Mouse (Mus musculus) c-Kit-positive CD71-positive TER-119-positive erythroid progenitor cells, embryonic 14.5 days (primary cell): Measurements from ENCODE around the gene Scg5.

ENCODE experiments used
- DNase-seq: peaks from one replicate; pipeline ENCODE4 v3.0.0-alpha.2; 2013; ENCODE audit warnings: low spot score

The Scg5 gene

DNA sequence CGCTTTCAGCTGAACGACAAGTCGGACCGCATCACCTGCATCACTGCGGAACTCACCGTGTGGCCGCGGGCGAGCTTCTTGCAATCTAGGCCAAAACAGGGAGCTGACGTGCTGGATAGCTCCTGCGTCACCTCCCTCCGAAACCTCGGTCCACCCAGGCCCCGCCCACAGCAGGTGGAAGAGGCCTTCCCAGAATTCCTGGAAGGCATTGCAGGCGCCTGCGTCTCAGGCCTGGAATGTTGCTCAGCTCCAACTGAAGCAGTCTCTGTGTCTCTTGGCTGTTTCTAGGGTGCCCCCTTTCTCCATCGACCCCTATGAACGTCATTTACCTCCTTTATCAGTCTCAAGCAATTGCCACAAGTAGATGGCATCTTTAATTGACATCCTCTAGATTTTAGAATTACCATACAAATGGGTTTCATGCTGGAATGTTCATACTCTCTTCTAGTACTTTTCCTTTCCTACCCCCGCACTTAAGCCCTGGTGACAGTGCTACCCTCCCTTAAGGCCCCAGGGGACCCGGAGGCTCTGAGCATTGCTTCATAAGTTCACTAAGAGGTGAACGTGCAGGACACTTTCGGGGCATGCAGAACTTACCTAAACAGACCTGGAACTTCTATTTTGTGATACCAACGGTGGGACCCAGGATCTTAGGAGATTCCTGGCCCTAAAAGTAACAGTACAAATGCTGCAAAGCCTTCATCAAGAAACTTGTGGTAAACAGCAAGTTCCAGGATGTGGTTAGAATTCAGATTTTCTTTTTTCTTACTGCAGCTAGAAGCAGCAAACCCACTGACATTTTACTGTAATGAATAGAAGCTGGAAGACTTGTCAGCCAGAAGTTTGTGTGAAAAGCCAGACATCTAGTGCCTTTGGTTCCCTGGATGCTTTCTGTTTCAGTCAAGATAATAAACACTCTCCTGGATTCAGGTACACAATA is at the start of gene Scg5:
Scg5 (minus strand) TSS at position 179 of the 940 bp plus-strand sequence.
- DNase-seq: no peak

DNA sequence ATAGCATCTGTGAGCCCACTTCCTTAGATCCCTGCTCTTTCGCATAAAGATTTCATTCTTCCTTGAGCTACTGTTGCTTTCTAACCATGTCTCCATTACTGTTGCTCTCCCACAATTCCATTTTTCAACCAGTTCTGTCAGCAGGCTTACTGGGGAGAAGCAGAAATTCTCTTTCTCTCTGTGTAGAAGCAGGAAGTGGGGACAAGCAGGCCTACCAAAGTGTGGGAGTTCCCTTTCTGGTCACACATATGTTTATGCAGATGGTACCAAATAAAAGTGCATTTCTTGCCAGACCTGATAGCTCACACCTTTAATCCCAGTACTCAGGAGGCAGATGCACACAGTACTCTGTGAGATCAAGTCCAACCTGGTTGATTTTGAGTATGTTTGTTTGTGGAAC is 41.2 kb upstream of the Scg5 start:
- DNase-seq: no peak

DNA sequence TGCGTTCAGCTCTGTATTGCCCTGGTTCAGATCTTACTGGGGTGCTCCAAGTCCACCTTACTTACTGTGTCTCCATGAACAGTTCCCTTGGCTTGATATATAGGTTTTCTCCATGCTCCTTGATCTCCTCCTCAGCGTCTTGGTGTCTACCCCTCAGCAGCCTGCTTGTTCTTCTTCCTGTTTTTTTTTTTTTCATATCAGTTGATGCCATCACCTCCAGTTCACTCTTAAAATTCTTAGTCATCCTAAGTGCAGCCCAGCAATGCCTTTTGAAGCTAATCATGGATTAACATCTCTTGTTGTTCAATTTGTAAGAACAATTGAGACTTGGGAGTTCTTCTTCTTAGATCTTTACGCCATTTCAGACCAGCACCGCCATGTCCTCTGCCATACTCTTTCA is 39.5 kb upstream of the Scg5 start:
- no peak for DNase-seq

DNA sequence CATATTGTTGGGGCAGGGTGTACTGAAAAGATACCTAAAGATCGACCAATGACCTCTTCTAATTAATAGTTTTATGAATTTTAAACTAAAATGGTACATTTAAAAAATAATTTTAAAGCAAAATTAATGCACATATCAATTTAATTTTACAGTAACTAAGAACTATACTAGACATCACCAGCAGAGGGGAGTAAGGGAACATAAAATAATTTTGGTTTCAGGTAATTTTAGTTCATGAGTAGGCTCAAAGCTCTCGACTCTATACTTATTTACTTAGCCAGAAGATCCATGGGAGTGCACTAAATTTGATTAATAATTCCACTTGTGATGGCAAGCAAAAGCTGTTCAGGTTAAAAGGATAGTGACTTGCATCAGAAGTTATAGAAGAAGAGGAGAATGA is 37.2 kb upstream of the Scg5 start:
- no peak for DNase-seq

DNA sequence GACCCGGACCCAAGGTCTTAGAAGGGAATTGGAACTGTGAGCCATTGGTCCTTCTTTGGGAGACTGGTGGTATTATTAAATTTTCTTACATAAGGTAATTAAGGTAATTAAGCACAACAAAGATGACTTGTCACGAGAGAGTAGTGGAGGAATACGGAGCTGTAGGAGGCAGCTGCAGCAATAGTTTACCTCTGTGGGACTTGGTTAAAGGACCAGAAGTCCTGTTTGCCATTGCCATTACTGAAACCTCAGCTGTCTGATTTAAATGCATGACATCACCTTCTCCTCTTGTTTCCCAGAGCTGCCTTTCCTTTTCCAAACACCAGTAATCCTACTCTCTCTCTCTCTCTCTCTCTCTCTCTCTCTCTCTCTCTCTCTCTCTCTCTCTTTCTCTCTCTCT is 20.2 kb upstream of the Scg5 start:
- no peak for DNase-seq

DNA sequence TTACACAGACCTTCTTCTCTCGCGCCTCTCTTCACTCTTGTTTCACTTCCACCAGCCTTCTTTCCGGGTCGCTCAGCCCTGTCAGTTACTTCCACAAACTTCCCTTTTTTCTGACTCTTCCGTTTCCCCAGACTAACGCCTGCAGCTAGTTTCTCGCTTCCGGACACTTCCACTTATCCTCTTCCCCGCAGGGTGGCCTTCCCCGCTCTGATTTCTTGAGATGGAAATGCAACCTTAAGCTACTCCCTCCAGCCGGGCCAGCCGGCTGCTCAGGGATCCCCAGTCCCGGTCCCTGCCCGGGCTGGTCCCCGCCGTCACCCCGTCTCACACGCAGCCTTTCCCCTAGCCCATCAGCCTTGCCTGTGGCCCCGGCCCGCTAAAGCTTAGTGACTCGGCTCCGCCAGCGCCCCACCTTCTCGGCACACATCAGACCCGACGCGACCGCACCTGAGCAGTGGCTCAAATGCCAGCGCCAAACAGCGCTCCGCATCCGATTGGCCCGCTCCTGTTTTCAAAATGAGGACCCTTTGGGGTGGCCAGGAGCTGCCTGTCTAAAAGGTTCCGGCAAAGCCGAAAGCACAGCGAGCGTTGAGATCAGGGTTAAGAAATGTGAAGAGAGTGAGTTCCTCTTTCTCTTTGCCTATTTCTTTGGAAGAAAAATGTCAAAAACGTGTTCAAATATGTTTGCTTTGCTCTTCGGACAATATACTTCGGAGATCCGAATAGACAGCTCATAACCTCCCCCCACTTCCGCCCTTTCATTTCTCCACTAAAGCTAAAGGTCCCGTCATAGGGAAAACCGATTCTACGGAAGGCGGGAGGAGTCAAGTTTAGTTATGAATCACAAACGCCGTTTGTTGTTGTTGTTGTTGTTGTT is 19.6 kb upstream of the Scg5 start, which contains the start of gene Arhgap11a:
Arhgap11a (minus strand) TSS at position 417 of the 877 bp plus-strand sequence.
- DNase-seq: peak; percentile 96

DNA sequence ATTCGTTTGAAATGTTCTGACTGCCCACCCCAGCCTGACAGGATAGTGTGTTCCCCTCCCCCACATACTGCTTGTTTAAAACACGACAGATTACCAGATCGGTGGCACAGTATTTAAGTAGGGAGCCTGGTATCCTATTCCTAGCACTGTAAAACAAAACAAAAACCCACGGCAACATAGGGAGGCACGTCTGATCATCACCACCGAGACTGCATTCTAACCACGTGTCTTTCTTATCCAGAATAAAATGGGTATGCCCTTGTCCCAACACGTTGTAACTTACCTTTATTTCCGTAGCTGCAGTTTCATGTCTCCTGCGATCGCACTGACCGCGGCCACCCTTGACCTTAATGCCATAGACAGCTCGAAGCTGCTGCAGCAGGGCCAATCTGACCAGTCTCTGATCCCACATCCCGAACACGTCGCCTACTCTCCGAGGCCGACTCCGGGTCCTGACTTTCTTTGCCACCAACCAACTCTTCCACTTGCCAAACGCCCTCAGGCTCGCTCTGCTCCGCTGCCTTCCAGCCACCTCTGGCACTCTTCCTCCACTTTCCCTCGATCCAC is 18.8 kb upstream of the Scg5 start:
- peak; percentile 21 for DNase-seq

GRCm38 (mm10) chr2:113845081-113845480 is 16.2 kb upstream of the Scg5 start:
- DNase-seq: no peak

DNA sequence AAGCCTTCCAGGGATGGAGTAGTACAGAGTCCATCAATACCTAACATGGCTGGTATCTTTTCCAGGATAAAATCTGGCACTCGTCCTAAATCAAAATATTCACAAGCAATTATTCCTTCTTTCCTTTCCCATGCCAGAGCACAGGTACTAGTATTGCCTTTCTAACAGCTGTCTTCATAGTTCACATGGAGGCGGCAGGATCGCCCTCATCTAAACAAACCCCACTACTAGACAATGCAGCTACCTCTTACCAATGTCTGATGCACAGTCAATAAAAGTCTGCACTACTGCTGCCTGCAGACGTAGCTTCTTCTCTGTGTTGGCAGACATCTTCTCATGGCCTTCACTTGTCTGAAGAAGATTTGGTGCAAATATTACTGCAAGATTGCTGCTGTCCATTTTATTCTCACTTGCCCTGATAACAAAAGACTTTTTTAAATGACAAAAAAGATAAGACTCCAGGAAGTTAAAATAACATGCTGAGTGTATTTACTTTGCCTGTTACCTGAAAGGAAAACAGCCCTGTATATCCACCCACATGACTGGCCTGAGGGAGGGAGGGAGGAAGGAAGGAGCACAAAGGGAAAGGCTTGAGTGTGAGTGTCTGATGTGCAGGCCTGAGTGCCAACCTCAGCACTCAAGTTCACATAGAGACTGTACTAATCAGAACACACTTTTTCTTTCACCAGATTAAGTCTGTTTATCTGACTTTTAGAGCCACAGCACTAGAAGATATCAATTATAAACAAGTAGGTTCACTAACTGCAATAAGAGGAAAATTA is 12.9 kb upstream of the Scg5 start:
- no peak for DNase-seq

DNA sequence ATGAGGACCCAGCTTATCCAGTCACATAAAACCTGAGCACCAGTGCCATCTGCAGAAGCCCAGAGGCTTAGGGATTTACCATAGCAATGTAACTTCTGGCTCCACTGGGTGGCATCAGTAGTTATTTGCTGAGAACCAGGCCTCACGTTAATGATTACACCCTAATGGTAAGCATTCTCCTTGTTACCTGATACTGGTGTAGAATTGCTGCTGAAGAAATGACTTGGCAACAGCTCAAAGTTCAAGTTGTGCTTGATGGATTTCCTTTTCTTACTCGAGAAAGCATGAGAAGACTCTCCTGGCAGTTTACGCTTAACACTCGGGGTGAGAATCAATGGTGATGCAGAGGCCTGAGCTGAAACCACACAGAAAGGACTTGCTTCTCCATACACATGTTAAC is 10.6 kb upstream of the Scg5 start:
- no peak for DNase-seq

DNA sequence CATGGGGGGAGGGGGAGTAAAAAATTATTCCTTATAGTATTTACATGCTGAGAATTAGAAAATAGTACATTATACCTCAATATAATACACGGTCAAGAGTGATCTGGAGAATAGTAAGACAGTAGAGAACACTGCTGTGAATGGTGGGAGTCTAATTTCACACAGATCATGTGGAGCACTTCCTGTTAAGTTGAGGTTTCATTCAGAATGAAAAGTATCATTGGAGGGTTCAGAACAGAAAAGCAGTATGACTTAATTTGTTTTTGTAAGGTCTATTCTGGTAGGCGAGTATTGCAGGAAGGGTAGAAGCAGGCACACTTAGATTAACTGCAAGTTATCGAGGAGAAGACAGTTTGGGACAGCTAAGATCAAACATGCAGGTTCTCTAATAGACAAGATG is 6.3 kb upstream of the Scg5 start:
- no peak for DNase-seq

DNA sequence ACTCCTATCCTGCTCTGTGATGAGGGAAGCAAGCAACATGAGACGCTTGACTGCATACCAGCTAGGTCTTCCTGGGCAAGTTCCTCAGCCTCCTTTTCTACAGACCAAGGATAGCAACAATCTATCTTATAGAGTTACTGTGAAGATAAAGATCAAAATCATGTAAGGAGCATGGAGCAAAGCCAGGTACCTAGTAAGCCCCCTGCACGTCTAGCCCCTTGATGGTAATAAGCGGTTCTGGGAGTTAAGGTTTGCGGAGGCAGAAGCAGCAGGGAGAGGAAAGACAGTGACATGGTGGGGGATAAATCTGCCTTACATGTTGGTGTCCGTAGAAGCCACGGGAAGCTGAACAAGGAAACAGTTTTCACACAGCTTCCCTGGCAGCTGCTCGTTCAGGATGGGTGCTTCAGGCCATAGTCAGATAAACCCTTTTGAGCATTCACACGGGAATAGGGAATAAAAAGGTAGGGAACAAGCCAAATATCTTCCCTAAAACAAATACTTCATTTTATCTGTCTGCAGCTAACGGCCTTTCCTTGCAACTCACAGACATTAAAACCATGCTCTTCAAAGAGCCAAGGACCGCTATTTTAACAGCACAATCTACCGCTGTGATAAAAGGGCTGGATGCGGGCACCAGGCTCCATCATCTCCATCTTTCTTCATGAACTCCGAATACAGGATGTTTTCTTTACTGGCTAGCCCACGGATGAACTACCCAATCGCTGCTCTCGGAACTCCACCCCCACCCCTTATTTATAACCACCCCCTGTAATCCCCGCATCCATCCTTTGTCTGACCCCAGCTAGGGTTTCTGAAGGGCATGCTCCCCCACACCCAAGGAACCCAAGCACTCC is 607 bp downstream of the Scg5 start:
- no peak for DNase-seq

GRCm38 (mm10) chr2:113823909-113824308 is 5.0 kb downstream of the Scg5 start:
- peak; percentile 34 for DNase-seq

DNA sequence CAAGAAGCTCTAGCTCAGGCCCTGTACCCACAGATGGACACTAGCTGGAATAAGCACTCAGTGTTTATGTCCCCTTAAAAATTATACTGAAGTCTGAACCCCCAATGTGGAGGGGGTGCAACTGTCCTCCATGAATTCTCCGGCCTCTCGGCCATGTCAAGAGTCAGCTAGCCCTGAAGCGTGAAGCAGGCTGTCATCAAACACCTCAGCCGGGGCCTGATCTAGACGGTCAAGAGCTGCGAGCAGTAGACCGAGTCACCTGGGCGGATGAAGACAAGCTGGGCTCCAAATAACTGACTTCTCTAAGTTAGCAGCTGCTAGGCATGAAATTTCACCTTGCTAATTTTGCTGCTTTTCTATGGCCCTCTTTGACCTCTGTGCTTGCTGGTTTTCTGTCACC is 6.6 kb downstream of the Scg5 start:
- no peak for DNase-seq

DNA sequence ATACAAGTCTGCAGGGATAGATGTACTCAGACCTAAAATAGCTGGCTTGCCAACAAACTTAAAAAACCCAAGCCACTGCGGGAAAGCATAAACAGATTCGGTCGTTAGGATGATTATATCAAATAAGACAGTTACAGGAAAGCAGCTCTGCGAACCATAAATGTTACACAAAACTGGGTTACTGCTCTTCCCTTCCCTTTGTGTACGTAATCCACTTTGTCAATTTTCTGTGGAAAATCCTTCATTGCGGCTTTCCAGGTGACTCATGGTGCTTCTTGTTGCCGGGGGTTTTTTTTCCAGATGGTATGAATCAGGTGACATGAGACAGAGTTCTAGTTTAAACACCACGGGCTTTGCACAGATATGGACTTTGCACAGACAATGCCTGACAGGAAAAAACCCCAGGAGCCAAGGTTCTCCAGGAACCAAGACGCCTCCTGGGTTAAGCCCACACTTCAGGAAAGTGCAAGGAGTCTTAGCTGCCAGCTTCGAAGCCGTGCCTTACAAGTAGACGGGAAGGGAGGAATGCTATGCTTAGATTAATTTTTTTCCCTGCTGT is 7.7 kb downstream of the Scg5 start:
- DNase-seq: no peak

GRCm38 (mm10) chr2:113820117-113820516 is 8.8 kb downstream of the Scg5 start:
- DNase-seq: no peak

DNA sequence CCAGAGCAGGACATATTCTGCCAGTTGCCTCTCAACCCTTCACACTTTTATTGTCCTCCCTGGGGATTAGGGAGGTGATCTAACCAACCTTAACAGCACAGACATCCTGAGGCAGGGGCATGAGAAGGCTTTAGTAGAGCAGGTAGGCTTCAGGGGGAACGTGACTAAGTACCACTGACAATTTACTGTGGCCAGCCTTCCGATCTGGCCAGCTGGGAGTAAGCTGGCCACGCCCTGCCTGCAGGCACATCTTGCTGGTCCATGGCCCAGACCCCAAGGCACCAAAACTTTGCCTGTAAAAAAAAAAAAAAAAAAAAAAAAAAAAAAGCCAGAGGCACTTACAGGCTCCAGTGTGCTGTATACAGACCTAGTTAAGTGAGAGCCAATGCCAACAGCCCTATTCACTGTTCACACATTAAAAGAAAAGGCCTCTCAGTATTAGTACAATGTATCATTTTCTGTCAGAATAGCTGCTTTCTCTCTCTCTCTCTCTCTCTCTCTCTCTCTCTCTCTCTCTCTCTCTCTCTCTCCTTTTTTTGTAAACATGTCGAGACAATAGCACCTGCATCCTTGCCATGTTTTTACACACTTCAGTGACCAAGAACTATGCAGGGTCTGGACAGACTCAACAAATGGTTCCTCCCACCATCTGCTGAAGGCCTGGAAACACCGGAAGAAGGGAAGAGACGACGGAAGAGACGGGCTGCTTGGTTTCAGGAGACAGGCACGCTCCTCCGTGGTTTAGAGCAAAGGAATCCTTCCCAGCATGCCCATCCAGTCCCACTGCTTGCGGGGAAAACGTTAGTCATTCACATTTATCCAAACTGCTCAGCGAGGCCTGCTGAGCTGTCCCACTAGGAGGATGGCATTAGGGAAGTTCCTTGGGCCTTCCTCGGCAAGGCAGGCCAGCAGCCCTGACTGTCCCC is 11.0 kb downstream of the Scg5 start:
- no peak for DNase-seq

DNA sequence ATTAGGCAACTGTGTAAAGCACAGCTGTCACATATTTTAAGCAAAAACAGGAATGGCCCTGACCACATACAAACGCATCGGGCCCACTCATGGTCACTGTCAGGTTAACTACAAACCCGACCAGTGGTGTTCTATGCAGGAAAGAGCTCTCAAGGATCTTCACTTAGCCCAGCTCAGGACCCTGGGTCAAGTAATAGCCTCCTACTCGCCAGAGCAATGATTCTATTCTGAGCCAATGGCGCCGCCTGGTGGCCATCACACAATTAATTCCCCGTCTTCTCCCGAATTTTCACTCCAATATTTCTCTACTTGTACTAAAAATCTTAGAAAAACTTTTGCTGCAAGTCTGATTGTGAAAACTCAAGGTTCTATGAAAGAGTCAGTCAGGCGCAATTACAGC is 21.3 kb downstream of the Scg5 start:
- DNase-seq: peak; percentile 24

- no peak for DNase-seq
These were observed 21.9 kb downstream of the Scg5 start for GRCm38 (mm10) chr2:113806851-113807577.
